Mouse (Mus musculus) spleen, postnatal 4 days (tissue): Measurements from ENCODE around the gene Rpl10-ps3.

ENCODE experiments used
- DNase-seq, 2 experiments: peaks; one replicate each; pipeline ENCODE4 v3.0.0; 2022; ENCODE audit warnings: low spot score in 2 of 2

Gene Rpl10-ps3

GRCm38 (mm10) chr9:50311036-50311545 is 33.7 kb downstream of the Rpl10-ps3 start:
- no peak for DNase-seq

- DNase-seq: no peak
These were observed 38.9 kb downstream of the Rpl10-ps3 start for GRCm38 (mm10) chr9:50305666-50306402.

- no peak for DNase-seq
These were observed 39.7 kb downstream of the Rpl10-ps3 start for GRCm38 (mm10) chr9:50305046-50305445.

- DNase-seq: no peak
These were observed 40.8 kb downstream of the Rpl10-ps3 start for GRCm38 (mm10) chr9:50304004-50304403.

- DNase-seq: no peak
These were observed 43.0 kb downstream of the Rpl10-ps3 start for GRCm38 (mm10) chr9:50301722-50302121.

- DNase-seq: peak in 1 of 2 experiments; percentile 44
These were observed 46.4 kb downstream of the Rpl10-ps3 start for GRCm38 (mm10) chr9:50298389-50298788.
